Mouse (Mus musculus): ENCODE measurements at regions not wholly inside any gene's neighbourhood (a gene's known extent, or its start where the extent isn't known, plus 50 kb on each side); places are given as distances from the start of the nearest gene placed in this dataset.

- Histone ChIP-seq H3K27ac (ENCODE audit: low read depth) (no peak overlapping the region), H3K4me1 (ENCODE audit: insufficient read depth) (no peaks in the 10 kb centered on the region), H3K27me3 (ENCODE audit: insufficient read depth, low read length) (no peaks in the 10 kb centered on the region), H3K36me3 (replicated peaks; ENCODE audit: insufficient read depth, low read length) (no peaks in the 10 kb centered on the region), H3K4me3 (ENCODE audit: low read depth, low read length) (no peak overlapping the region), H3K9ac (replicated peaks) (no peak overlapping the region), H3K9me3 (ENCODE audit: low read length) (no peaks in the 10 kb centered on the region), H3K4me2 (ENCODE audit: low read depth, low read length) (no peak overlapping the region)
- ATAC-seq: no peak
- no peak for DNase-seq
- no peak for TF ChIP-seq EP300 (IDR thresholded peaks at IDR 0.05; ENCODE audit: low read depth)
- no peak for TF ChIP-seq CTCF (IDR thresholded peaks at IDR 0.05; ENCODE audit: low read depth)
- WGBS (ENCODE audit: insufficient replicate concordance): 65% methylated on average over 3 of the region's 3 CpGs
These were observed 627.2 kb downstream of the Basp1 start for GRCm38 (mm10) chr15:24786336-24786735.

- DNase-seq: no peak
These were observed 635.3 kb downstream of the Basp1 start for GRCm38 (mm10) chr15:24778234-24778633.

GRCm38 (mm10) chr15:24751480-24752157, 661.9 kb downstream of the Basp1 start:
- ATAC-seq: no peak
- 33% methylated on average over 2 of the region's 2 CpGs for WGBS (ENCODE audit: insufficient replicate concordance)
- no peaks in the 10 kb centered on the region for H3K27me3 ChIP-seq (ENCODE audit: insufficient read depth, low read length)
- TF ChIP-seq EP300 (IDR thresholded peaks at IDR 0.05; ENCODE audit: low read depth) (no peak), CTCF (IDR thresholded peaks at IDR 0.05; ENCODE audit: low read depth) (no peak)
- no peak overlapping the region for H3K9ac ChIP-seq (replicated peaks)
- H3K4me2 ChIP-seq (ENCODE audit: low read depth, low read length): no peak overlapping the region
- no peaks in the 10 kb centered on the region for H3K9me3 ChIP-seq (ENCODE audit: low read length)
- no peaks in the 10 kb centered on the region for H3K36me3 ChIP-seq (replicated peaks; ENCODE audit: insufficient read depth, low read length)
- H3K4me1 ChIP-seq (ENCODE audit: insufficient read depth): no peaks in the 10 kb centered on the region
- H3K27ac ChIP-seq (ENCODE audit: low read depth): no peak overlapping the region
- no peak overlapping the region for H3K4me3 ChIP-seq (ENCODE audit: low read depth, low read length)
- no peak for DNase-seq

More at GRCm38 (mm10) chr15:24778234-24778633, 635.3 kb downstream of the Basp1 start:
- H3K36me3 ChIP-seq (replicated peaks; ENCODE audit: insufficient read depth, low read length): no peaks in the 10 kb centered on the region
- no peaks in the 10 kb centered on the region for H3K27me3 ChIP-seq (ENCODE audit: insufficient read depth, low read length)
- H3K9ac ChIP-seq (replicated peaks): no peak overlapping the region
- H3K4me2 ChIP-seq (ENCODE audit: low read depth, low read length): no peak overlapping the region
- H3K4me1 ChIP-seq (ENCODE audit: insufficient read depth): no peaks in the 10 kb centered on the region
- H3K9me3 ChIP-seq (ENCODE audit: low read length): no peaks in the 10 kb centered on the region
- WGBS (ENCODE audit: insufficient replicate concordance): 50% methylated on average over 1 of the region's 1 CpGs
- H3K4me3 ChIP-seq (ENCODE audit: low read depth, low read length): no peak overlapping the region
- no peak overlapping the region for H3K27ac ChIP-seq (ENCODE audit: low read depth)
- ATAC-seq: no peak
- TF ChIP-seq EP300 (IDR thresholded peaks at IDR 0.05; ENCODE audit: low read depth): no peak
- TF ChIP-seq CTCF (IDR thresholded peaks at IDR 0.05; ENCODE audit: low read depth): no peak

GRCm38 (mm10) chr15:24743240-24743639, 670.3 kb downstream of the Basp1 start:
- TF ChIP-seq CTCF (IDR thresholded peaks at IDR 0.05; ENCODE audit: low read depth): no peak
- no peak for TF ChIP-seq EP300 (IDR thresholded peaks at IDR 0.05; ENCODE audit: low read depth)
- DNase-seq: no peak
- H3K4me2 ChIP-seq (ENCODE audit: low read depth, low read length): no peak overlapping the region
- no peaks in the 10 kb centered on the region for H3K4me1 ChIP-seq (ENCODE audit: insufficient read depth)
- H3K27me3 ChIP-seq (ENCODE audit: insufficient read depth, low read length): no peaks in the 10 kb centered on the region
- H3K9ac ChIP-seq (replicated peaks): no peak overlapping the region
- no peaks in the 10 kb centered on the region for H3K9me3 ChIP-seq (ENCODE audit: low read length)
- WGBS (ENCODE audit: insufficient replicate concordance): 69% methylated on average over 6 of the region's 6 CpGs
- no peak overlapping the region for H3K27ac ChIP-seq (ENCODE audit: low read depth)
- no peak for ATAC-seq
- H3K4me3 ChIP-seq (ENCODE audit: low read depth, low read length): no peak overlapping the region
- no peaks in the 10 kb centered on the region for H3K36me3 ChIP-seq (replicated peaks; ENCODE audit: insufficient read depth, low read length)

- WGBS (ENCODE audit: insufficient replicate concordance): 66% methylated on average over 4 of the region's 4 CpGs
- Histone ChIP-seq H3K36me3 (replicated peaks; ENCODE audit: insufficient read depth, low read length) (no peaks in the 10 kb centered on the region), H3K4me2 (ENCODE audit: low read depth, low read length) (no peak overlapping the region), H3K9me3 (ENCODE audit: low read length) (no peaks in the 10 kb centered on the region), H3K27me3 (ENCODE audit: insufficient read depth, low read length) (no peaks in the 10 kb centered on the region), H3K4me1 (ENCODE audit: insufficient read depth) (no peaks in the 10 kb centered on the region), H3K4me3 (ENCODE audit: low read depth, low read length) (no peak overlapping the region), H3K9ac (replicated peaks) (no peak overlapping the region), H3K27ac (ENCODE audit: low read depth) (no peak overlapping the region)
- DNase-seq (no peak), ATAC-seq (no peak)
- TF ChIP-seq EP300 (IDR thresholded peaks at IDR 0.05; ENCODE audit: low read depth) (no peak), CTCF (IDR thresholded peaks at IDR 0.05; ENCODE audit: low read depth) (no peak)
These were observed 688.4 kb downstream of the Basp1 start for GRCm38 (mm10) chr15:24725170-24725569.

DNA sequence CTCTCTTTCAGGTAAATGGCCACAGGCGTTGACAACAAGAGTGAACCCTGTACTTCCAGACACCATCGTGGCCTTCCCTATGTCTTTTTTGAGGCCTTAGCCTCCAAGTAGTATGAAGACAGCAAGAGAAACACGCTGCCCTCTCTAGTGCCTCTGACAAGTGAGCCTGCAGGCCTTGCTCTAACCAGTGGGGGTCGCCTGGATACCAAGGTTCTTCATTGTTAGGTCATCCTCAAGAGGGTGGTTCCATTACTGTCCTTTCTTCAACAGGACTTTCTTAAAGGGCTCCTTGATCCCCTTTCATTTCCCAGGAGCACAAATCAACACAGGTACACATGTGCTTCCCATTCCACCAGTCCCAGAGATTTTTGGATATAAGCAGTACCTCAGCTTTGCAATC, 688.9 kb downstream of the Basp1 start:
- no peaks in the 10 kb centered on the region for H3K9me3 ChIP-seq (ENCODE audit: low read length)
- H3K27me3 ChIP-seq (ENCODE audit: insufficient read depth, low read length): no peaks in the 10 kb centered on the region
- H3K36me3 ChIP-seq (replicated peaks; ENCODE audit: insufficient read depth, low read length): no peaks in the 10 kb centered on the region
- H3K4me1 ChIP-seq (ENCODE audit: insufficient read depth): no peaks in the 10 kb centered on the region
- H3K4me2 ChIP-seq (ENCODE audit: low read depth, low read length): no peak overlapping the region
- 42% methylated on average over 4 of the region's 4 CpGs for WGBS (ENCODE audit: insufficient replicate concordance)
- no peak for ATAC-seq
- no peak overlapping the region for H3K4me3 ChIP-seq (ENCODE audit: low read depth, low read length)
- H3K9ac ChIP-seq (replicated peaks): no peak overlapping the region
- no peak overlapping the region for H3K27ac ChIP-seq (ENCODE audit: low read depth)
- no peak for TF ChIP-seq EP300 (IDR thresholded peaks at IDR 0.05; ENCODE audit: low read depth)
- DNase-seq: no peak
